Mouse (Mus musculus) bone marrow, adult 2 months (tissue): Measurements from ENCODE around the gene Kcnk5. TPM values are rescaled to one million over a fixed set of nuclear protein-coding genes. Genes with fewer than 3 reads are reported as not detected.

Source experiments
- H3K27ac ChIP-seq: fragments of 200-500 bp; 2 replicates; pipeline ENCODE4 v1.5.1; 2012; ENCODE audit warnings: low read depth, mild to moderate bottlenecking, control low read depth, inconsistent platforms, low read length; ENCODE audit not compliant: control insufficient read depth, poor library complexity, insufficient read depth
- H3K4me1 ChIP-seq: fragments of 200-500 bp; 2 replicates; pipeline ENCODE4 v1.6.1; 2011; ENCODE audit warnings: low read length; ENCODE audit not compliant: control insufficient read depth, insufficient read depth
- H3K4me3 ChIP-seq: fragments of 200-500 bp; replicated peaks from 2 replicates; pipeline ENCODE3; 2011; ENCODE audit warnings: mild to moderate bottlenecking, low read depth, low read length, control low read depth; ENCODE audit not compliant: control insufficient read depth
- CTCF ChIP-seq: fragments of 200-500 bp; IDR thresholded peaks from 2 replicates; pipeline ENCODE4 v1.5.1; 2011; ENCODE audit warnings: low read length, control low read depth; ENCODE audit not compliant: control insufficient read depth, insufficient read depth
- POLR2A ChIP-seq: fragments of 200-500 bp; IDR thresholded peaks from 2 replicates; pipeline ENCODE4 v1.6.1; 2011; ENCODE audit warnings: low read depth, mild to moderate bottlenecking, control low read depth, low read length, borderline replicate concordance; ENCODE audit not compliant: control insufficient read depth
- WGBS: fragments of 180-500 bp; shearing (Covaris S2); methylation state at CpG from one replicate; pipeline ENCODE4 v1.1.7; 2018; 5-methylcytosine and 5-hydroxymethylcytosine counted together
- polyA plus RNA-seq: library from polyadenylated mRNA; stranded (reverse); fragments of >200 nt; gene quantifications from 2 replicates; pipeline ENCODE4 v1.2.4, GENCODE M21; 2011; ENCODE audit warnings: low replicate concordance; ENCODE audit not compliant: missing spikeins, insufficient read depth, insufficient read length

Kcnk5 gene
- polyA plus RNA-seq, 1 experiment: 5.4 TPM

- 82% methylated on average over 6 of the region's 6 CpGs for WGBS
- no peaks in the 10 kb centered on the region for H3K4me1 ChIP-seq
- no peak overlapping the region for H3K27ac ChIP-seq
- no peak overlapping the region for H3K4me3 ChIP-seq
- TF ChIP-seq CTCF (no peak), POLR2A (no peak)
Measured at GRCm38 (mm10) chr14:20128162-20128561, 53.4 kb downstream of the Kcnk5 start.

GRCm38 (mm10) chr14:20127406-20128087, 54.1 kb downstream of the Kcnk5 start:
- 87% methylated on average over 15 of the region's 15 CpGs for WGBS
- no peak for TF ChIP-seq CTCF
- no peak for TF ChIP-seq POLR2A
- H3K27ac ChIP-seq: no peak overlapping the region
- no peak overlapping the region for H3K4me3 ChIP-seq
- H3K4me1 ChIP-seq: no peaks in the 10 kb centered on the region

- 0 out of 2 replicates have a peak, but pooled peaks cover 1% of the 10 kb centered on the region for H3K4me1 ChIP-seq
- 6% methylated on average over 5 of the region's 5 CpGs for WGBS
- no peak overlapping the region for H3K27ac ChIP-seq
- no peak overlapping the region for H3K4me3 ChIP-seq
- no peak for TF ChIP-seq POLR2A
- TF ChIP-seq CTCF: no peak
Measured at GRCm38 (mm10) chr14:20120868-20121267, 60.7 kb downstream of the Kcnk5 start.

GRCm38 (mm10) chr14:20120012-20120411, 61.6 kb downstream of the Kcnk5 start:
- H3K4me1 ChIP-seq: 0 out of 2 replicates have a peak, but pooled peaks cover 1% of the 10 kb centered on the region
- no peak overlapping the region for H3K27ac ChIP-seq
- WGBS: 90% methylated on average over 11 of the region's 11 CpGs
- no peak for TF ChIP-seq POLR2A
- no peak for TF ChIP-seq CTCF
- H3K4me3 ChIP-seq: no peak overlapping the region

- H3K4me1 ChIP-seq: 0 out of 2 replicates have a peak, but pooled peaks cover 1% of the 10 kb centered on the region
- 56% methylated on average over 9 of the region's 9 CpGs for WGBS
- no peak overlapping the region for H3K27ac ChIP-seq
- H3K4me3 ChIP-seq: no peak overlapping the region
- TF ChIP-seq CTCF (no peak), POLR2A (no peak)
Measured at GRCm38 (mm10) chr14:20116149-20116605, 65.4 kb downstream of the Kcnk5 start.

GRCm38 (mm10) chr14:20114951-20115350, 66.7 kb downstream of the Kcnk5 start:
- no peak overlapping the region for H3K27ac ChIP-seq
- H3K4me3 ChIP-seq: no peak overlapping the region
- TF ChIP-seq POLR2A (no peak), CTCF (no peak)
- 35% methylated on average over 6 of the region's 6 CpGs for WGBS
- 0 out of 2 replicates have a peak, but pooled peaks cover 1% of the 10 kb centered on the region for H3K4me1 ChIP-seq

GRCm38 (mm10) chr14:20113964-20114363, 67.6 kb downstream of the Kcnk5 start:
- 0 out of 2 replicates have a peak, but pooled peaks cover 1% of the 10 kb centered on the region for H3K4me1 ChIP-seq
- no peak for TF ChIP-seq POLR2A
- TF ChIP-seq CTCF: peak; percentile 84
- H3K27ac ChIP-seq: no peak overlapping the region
- 6% methylated on average over 6 of the region's 6 CpGs for WGBS
- H3K4me3 ChIP-seq: no peak overlapping the region

GRCm38 (mm10) chr14:20113189-20113961, 68.2 kb downstream of the Kcnk5 start:
- Histone ChIP-seq H3K27ac (no peak overlapping the region), H3K4me3 (no peak overlapping the region), H3K4me1 (0 out of 2 replicates have a peak, but pooled peaks cover 1% of the 10 kb centered on the region)
- 45% methylated on average over 7 of the region's 7 CpGs for WGBS
- TF ChIP-seq CTCF: no peak
- no peak for TF ChIP-seq POLR2A
